Mouse (Mus musculus) kidney, adult 2 months (tissue): ENCODE measurements around the gene Gm1673. TPM values are rescaled to one million over a fixed set of nuclear protein-coding genes. Genes with fewer than 3 reads are reported as not detected.

Source experiments
- DNase-seq: peaks from one replicate; pipeline ENCODE4 v3.0.0; 2021
- H3K27ac ChIP-seq: fragments of 200-500 bp; 2 replicates; pipeline ENCODE4 v1.5.1; 2012; ENCODE audit warnings: low read depth, low read length, control low read depth, inconsistent platforms; ENCODE audit not compliant: insufficient read depth
- H3K27me3 ChIP-seq: fragments of 200-500 bp; replicated peaks from 2 replicates; pipeline ENCODE4 v1.6.1; 2012; ENCODE audit warnings: mild to moderate bottlenecking, moderate library complexity, low read length, inconsistent platforms; ENCODE audit not compliant: control insufficient read depth, insufficient read depth
- H3K36me3 ChIP-seq: fragments of 200-500 bp; 2 replicates; pipeline ENCODE4 v1.6.1; 2012; ENCODE audit warnings: mild to moderate bottlenecking, moderate library complexity, low read length, inconsistent platforms; ENCODE audit not compliant: control insufficient read depth, insufficient read depth
- H3K4me1 ChIP-seq: fragments of 200-500 bp; 2 replicates; pipeline ENCODE4 v1.6.1; 2011; ENCODE audit warnings: low read length; ENCODE audit not compliant: control insufficient read depth, insufficient read depth
- H3K4me3 ChIP-seq: fragments of 200-500 bp; 2 replicates; pipeline ENCODE4 v1.5.1; 2011; ENCODE audit warnings: mild to moderate bottlenecking, low read depth, low read length, control low read depth; ENCODE audit not compliant: insufficient read depth
- CTCF ChIP-seq: fragments of 200-500 bp; conservative IDR thresholded peaks from 2 replicates; pipeline ENCODE4 v1.5.1; 2011; ENCODE audit warnings: low read depth, mild to moderate bottlenecking, control low read depth, low read length, moderate library complexity, mixed read lengths; ENCODE audit not compliant: insufficient read depth, insufficient read length
- POLR2A ChIP-seq: fragments of 200-500 bp; IDR thresholded peaks from one replicate; pipeline ENCODE4 v1.6.1; 2011; ENCODE audit warnings: low read depth, low read length, control low read depth
- WGBS: fragments of 180-500 bp; shearing (Covaris S2); methylation state at CpG from one replicate; pipeline ENCODE4 v1.1.7; 2018; 5-methylcytosine and 5-hydroxymethylcytosine counted together
- polyA plus RNA-seq: library from polyadenylated mRNA; depleted of rRNA; stranded (reverse); fragments of >200 nt; gene quantifications from 2 replicates; pipeline ENCODE4 v1.2.3, GENCODE M21; 2012; rRNA removed

Gm1673 gene
- 3.3 and 4.1 TPM in 2 replicates for polyA plus RNA-seq

DNA sequence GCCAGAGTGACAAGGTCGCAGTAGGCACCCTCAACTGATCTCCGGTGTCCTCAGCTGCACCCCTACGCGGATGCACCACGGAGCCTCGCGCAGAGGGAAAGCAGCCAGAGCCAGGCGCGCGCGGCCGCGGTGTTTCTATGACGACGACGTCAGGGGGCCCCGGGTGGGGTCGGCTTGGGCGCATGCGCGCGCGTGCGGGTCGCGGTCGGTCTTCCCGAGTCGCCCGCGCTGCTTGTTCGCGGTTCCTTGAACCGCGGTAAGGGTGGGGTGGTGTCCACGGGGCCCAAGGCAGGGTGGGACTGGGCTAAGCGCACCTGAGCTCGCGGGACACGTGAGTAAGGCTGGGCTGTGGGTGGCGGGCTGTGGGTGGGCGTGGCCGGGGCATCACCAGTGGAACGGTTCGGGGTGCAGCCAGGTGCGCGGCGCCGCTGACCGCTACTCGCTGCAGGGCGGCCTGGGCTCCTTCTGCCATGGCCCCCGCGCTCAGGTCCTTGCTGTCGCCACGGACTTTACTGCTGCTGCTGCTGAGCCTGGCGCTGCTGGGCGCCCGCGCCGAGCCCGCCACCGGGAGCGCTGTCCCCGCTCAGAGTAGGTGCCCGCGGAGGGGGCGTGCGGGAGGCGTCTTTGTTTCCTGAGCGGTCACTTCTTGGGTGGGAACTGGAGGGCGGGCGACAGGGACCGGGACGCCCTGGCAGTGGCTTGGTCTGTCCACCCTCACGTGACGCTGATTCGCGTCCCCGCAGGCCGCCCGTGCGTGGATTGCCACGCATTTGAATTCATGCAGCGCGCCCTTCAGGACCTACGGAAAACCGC, at the start of gene Gm1673:
Gm1673 (plus strand) TSS at position 125 of the 813 bp plus-strand sequence.
- H3K27ac ChIP-seq, result no peak within 1 kb of the TSS
- TF ChIP-seq POLR2A (no peak), CTCF (no peak)
- under 1% methylated on average over 85 of the region's 88 CpGs for WGBS
- H3K4me3 ChIP-seq, result peak within 1 kb of the TSS; percentile 82
- H3K27me3 ChIP-seq, result no peaks in the 10 kb centered on the region
- H3K36me3 ChIP-seq, result no peaks in the 10 kb centered on the region
- peak; percentile 61 for DNase-seq
- H3K4me1 ChIP-seq, result no peaks in the 10 kb centered on the region

DNA sequence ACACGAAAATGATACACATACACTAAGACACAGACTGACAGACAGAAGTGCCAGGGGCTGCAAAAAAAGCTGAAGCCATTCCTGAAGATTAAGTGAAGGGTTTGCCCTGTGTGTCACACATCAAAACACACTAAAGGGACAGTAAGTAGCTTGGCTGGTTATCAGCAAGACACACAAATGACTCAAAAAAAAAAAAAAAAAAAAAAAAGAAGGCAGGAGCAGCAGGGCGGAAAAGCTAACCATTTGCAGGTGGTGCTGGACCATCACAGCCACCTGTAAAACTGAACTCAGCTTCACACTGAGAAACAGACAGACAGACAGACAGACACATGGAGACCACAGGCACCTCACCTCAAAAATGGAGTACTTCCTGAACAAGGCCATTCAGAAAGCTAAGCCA, 49.2 kb upstream of the Gm1673 start:
- Histone ChIP-seq H3K27ac (no peak overlapping the region), H3K36me3 (no peaks in the 10 kb centered on the region), H3K27me3 (no peaks in the 10 kb centered on the region), H3K4me3 (no peak overlapping the region), H3K4me1 (peaks cover 7% of the 10 kb centered on the region; the same call in 1 of the 2 replicates)
- 56% methylated on average over 2 of the region's 2 CpGs for WGBS
- TF ChIP-seq CTCF (no peak), POLR2A (no peak)
- no peak for DNase-seq

DNA sequence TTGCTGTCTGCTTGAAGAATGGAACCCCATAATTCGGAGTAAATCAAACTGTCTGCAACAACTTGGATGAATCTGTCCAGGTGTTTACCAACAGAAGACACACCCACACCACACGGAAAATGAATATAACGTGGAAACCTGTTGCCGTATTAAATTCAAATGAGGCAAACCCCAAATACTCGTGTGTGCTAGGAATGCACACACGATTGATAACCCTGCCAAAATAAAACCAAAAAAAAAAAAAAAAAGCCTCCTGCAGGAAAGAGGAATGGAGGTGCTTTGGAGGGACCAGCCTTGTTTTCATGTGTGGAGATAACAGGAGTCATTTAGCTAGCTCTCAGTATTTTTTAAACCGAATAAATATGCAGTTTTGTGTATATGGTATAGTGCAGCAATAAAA, 48.4 kb upstream of the Gm1673 start:
- H3K4me1 ChIP-seq, result peaks cover 7% of the 10 kb centered on the region; the same call in 1 of the 2 replicates
- no peak for DNase-seq
- no peak for TF ChIP-seq CTCF
- TF ChIP-seq POLR2A, result no peak
- WGBS, result 58% methylated on average over 7 of the region's 7 CpGs
- no peak overlapping the region for H3K4me3 ChIP-seq
- no peaks in the 10 kb centered on the region for H3K36me3 ChIP-seq
- no peaks in the 10 kb centered on the region for H3K27me3 ChIP-seq
- no peak overlapping the region for H3K27ac ChIP-seq

DNA sequence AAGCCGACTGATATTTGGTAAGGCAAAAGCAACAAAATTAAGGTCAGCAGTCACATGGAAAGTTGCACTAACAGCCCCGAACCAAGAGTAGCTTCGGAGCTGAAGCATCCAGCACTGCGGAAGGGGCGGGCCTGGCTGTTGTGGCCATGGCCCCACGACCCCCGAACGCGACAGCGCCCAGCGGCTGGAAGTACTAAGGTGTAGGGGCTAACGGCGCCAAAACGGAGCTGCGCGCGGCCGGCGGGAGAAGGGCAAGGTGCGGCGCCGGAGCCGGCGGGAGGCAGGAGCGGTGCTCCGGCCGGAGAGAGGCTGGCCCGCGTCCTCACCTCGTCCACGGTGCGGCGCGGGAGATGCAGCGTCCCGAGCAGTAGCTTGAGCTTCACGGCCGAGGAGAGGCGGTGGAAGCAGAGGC, 47.5 kb upstream of the Gm1673 start:
- TF ChIP-seq POLR2A, result no peak
- no peak for TF ChIP-seq CTCF
- Histone ChIP-seq H3K4me3 (peak overlapping the region; percentile 67), H3K27ac (peak overlapping the region; percentile 69), H3K4me1 (peaks cover 7% of the 10 kb centered on the region; the same call in 1 of the 2 replicates), H3K27me3 (no peaks in the 10 kb centered on the region), H3K36me3 (no peaks in the 10 kb centered on the region)
- no peak for DNase-seq
- under 1% methylated on average over 39 of the region's 39 CpGs for WGBS

DNA sequence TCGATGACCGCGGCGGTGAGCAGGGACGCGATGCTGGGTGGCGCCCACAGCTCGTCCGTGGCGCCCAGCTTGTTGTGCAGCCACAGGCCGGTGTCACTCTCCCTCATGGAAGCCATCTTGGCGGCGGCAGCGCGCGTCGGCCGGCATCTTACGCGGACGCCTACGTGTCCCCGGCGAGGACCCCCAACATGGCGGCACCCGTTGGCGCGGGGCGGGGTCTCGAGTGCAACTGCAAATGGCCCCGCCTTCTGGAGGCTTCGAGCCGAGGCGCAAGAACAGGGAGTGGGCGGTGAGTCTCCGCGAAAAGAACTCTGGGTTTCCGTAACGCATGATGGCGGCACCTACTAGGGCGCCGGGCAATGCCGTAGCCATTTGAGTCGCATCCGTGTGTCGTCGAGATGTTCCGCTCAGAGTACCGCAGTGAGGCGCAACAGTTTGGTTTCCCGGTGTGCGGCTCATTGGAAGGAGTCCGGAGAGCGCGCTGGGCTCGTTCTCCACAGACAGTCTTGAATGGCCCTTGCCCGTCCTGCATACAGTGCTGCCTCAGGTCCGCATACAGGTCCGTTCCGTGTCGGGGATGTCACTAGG, 47.0 kb upstream of the Gm1673 start, which contains the start of gene Nelfa:
Nelfa (minus strand) TSS at position 294 of the 588 bp plus-strand sequence.
- Histone ChIP-seq H3K36me3 (no peaks in the 10 kb centered on the region), H3K27me3 (no peaks in the 10 kb centered on the region), H3K4me1 (peaks cover 7% of the 10 kb centered on the region; the same call in 1 of the 2 replicates), H3K27ac (peak within 1 kb of the TSS; percentile 69), H3K4me3 (peak within 1 kb of the TSS; percentile 69)
- WGBS, result under 1% methylated on average over 61 of the region's 61 CpGs
- TF ChIP-seq POLR2A, result peak; percentile 82
- 0 out of 2 replicates have a peak, but pooled peaks have one; percentile 10 for TF ChIP-seq CTCF
- DNase-seq, result peak; percentile 99

DNA sequence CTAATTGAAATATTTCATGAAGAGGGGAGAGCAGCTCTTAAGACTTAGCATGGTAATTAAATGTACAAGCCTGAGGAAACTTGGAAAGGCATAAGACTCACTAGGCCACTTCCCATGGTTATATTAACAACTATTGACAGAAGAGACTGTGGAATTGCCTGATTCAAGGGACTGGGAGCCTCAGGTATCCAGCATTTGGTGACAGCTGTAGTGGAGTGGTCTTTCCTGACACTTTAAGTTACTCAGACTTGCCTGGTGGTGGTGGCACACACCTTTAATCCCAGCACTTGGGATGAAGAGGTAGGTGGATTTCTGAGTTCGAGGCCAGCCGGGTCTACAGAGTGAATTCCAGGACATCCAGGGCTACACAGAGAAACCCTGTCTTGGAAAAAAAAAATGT, 46.0 kb upstream of the Gm1673 start:
- 100% methylated on average over 2 of the region's 2 CpGs for WGBS
- Histone ChIP-seq H3K27me3 (no peaks in the 10 kb centered on the region), H3K4me1 (peaks cover 5% of the 10 kb centered on the region; the same call in 1 of the 2 replicates), H3K27ac (no peak overlapping the region), H3K36me3 (no peaks in the 10 kb centered on the region), H3K4me3 (no peak overlapping the region)
- DNase-seq, result no peak
- TF ChIP-seq CTCF, result no peak
- no peak for TF ChIP-seq POLR2A

DNA sequence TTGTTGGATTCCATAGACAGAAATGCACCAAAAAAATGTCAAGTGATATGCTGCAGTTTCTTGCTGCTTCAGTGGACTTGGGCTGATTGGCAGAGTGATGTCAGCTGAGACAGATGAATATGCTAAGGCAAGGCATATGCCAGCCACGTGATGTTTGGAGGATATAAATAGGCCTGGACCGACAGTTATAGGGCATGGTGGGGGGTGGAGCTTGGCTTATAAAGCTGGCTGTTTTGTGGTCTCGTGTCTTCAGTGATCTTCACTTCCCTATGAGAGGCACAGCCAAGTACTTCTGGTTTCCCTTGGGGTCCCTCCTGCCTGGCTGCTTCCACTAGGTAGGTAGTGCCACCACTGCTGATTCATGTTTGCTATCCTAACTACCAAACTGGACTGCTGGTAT, 44.8 kb upstream of the Gm1673 start:
- no peaks in the 10 kb centered on the region for H3K36me3 ChIP-seq
- no peak overlapping the region for H3K4me3 ChIP-seq
- TF ChIP-seq CTCF (no peak), POLR2A (no peak)
- no peak for DNase-seq
- H3K27me3 ChIP-seq, result no peaks in the 10 kb centered on the region
- H3K27ac ChIP-seq, result no peak overlapping the region
- WGBS, result 88% methylated on average over 3 of the region's 3 CpGs
- H3K4me1 ChIP-seq, result peaks cover 5% of the 10 kb centered on the region; the same call in 1 of the 2 replicates
